Mouse (Mus musculus): ENCODE data around the gene Afmid. TPM values are rescaled to one million over a fixed set of nuclear protein-coding genes. Genes with fewer than 3 reads are reported as not detected.

The Afmid gene
- 22.7 and 23.1 TPM in 2 replicates for polyA plus RNA-seq (2012; rRNA removed)

GRCm38 (mm10) chr11:117825333-117826101 is at the start of gene Afmid, which contains the start of gene Tk1:
Gene Afmid, plus strand, starts transcription at chr11:117825924.
Gene Tk1, minus strand, starts transcription at chr11:117826092.

DNA sequence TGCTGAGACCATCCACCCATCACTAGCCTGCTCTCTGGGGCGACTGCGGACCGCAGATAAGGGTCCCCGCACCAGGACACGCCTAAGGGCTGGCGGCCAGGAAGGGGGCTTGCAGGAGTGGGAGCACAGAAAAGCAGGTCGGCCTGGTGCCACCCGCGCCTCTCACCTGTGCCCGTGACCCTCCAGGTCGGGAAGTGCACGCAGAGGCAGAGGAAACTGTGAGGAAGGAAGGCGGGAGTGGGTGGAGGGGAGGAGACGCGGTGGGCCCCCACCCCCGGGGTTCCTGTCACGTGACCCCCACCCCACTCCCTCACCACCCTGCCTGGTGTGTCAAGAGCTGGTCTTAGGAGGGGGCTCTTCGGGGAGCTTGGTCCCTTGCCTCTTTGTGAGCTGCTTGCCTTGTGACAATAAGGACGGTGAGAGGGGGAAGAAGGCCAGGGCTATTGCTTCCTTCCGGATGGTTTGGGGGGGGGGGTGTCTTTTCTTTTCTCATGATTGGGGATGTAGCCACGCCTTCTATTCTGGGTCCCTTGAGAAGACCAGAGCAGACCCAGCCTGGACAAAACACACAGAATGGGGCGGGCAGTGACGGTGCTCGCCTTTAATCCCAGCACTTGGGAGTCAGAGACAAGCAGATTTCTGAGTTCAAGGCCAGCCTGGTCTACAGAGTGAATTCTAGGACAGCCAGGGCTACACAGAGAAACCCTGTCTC is 43.6 kb upstream of the Afmid start, which contains the start of the genes Tmc8 and Tmc6:
Gene Tmc8 (plus strand): TSS at position 84 of the 712 bp plus-strand sequence.
Gene Tmc6 (minus strand): TSS at position 206 of the 712 bp plus-strand sequence.

GRCm38 (mm10) chr11:117797511-117798159 is 28.1 kb upstream of the Afmid start, which contains the start of gene 6030468B19Rik:
Gene 6030468B19Rik, plus strand, starts transcription at chr11:117797660.

DNA sequence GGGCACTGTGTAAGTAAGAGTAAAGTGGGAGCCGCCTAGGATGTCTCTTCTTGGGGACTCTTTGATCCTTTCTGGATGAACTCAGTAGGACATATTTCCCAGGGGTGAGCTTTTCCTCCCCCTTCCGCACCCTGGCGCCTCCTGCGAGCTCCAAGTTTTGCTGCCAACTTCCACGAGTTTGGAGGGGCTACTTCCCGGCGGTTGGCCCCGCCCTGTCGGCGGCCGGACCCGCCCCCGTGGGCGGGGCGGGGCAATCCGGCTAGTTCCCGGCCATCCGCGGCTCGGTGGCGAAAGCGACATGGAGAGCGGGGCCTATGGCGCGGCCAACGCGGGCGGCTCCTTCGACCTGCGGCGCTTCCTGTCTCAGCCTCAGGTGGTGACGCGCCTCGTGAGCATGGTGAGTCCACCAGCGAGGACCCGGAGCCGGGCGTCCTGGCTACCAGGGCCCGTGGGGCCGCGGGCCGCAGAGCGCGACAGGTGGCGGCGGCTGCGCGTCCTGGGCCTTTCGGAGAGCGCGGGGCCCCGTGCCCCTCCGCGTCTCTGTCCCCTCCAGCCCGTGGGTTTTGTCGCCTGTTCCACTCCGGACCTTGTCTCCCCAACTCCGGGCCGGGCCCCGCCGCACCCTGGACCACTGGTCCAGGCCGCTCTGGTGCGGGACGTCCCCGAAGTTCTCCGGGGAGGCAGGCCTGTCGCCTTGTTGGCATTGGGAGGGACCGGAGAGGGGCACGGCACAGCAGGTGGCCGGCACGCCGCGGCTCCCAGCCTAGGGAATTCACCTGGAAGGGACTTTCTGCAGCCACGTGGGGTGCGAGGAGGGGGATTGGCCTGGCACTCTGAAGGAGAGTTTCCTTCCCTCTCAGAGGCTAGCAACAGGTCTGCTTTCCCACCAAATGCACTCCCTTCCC is 16.1 kb upstream of the Afmid start, which contains the start of the genes Gm20708 and Syngr2:
Gene Gm20708 (plus strand): TSS at position 262 of the 905 bp plus-strand sequence.
Gene Syngr2 (plus strand): TSS at position 262 of the 905 bp plus-strand sequence.

GRCm38 (mm10) chr11:117848985-117849671 is 23.4 kb downstream of the Afmid start, which contains the start of gene Birc5:
Gene Birc5, plus strand, starts transcription at chr11:117849251.

DNA sequence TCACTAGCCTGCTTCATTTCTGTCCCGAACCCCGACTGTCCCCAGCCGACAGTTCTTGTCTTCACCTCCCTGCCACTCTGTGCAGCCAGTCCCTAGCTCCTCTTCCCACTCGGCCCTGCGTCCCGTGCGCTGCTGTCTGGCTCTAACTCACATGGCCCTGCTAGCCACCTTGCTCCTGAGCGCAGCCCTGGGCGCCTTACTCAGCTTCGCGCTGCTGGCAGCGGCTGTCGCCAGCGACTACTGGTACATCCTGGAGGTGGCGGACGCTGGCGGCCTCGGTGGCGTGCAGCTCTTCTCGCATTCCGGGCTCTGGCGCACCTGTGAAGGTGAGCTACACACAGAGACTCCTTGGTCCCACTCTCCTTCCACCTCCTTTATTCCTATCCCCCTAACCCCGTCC is 34.9 kb downstream of the Afmid start, which contains the start of gene Tmem235:
Gene Tmem235 (plus strand): TSS at position 152 of the 400 bp plus-strand sequence.

DNA sequence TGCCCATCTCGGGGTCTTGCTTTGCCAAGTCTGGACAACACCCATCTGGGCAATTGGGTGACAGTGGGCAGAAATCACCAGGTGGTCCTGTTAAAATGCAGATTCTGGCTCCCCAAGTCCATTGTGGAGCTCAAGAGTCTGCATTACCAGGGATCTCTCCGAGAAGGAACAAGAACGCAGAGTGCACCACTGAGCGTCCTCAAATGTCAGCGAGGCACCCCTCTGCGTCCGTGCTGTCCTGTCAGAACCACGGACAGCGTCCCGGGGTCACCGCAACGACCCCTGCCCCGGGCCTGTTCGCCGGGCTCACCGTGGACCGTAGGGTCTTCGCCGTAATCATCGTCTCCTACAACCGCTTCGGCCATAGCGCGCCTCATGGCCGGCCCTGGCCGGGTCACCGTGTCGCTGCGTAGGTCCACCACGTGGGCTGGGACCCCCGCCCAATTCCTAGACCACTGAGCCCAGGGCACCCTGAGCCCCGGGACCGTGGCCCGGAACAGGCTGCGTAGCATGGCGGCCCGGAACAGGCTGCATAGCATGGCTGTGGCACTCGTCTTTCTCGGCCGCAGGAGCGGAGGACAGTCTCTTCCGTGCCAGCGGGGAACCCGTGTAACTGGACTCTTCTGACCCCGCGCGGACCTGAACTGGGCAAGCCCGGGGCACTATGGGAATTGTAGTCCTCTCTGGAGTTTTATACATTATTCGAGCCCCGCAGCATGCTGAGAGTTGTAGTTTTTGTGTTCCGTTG is 47.3 kb downstream of the Afmid start, which contains the start of gene Tha1:
Gene Tha1 (minus strand): TSS at position 621 of the 748 bp plus-strand sequence.

Other genes starting within 250 kb of the Afmid start
- gene Tnrc6c, start 171.6 kb upstream of the Afmid start, polyA plus RNA-seq (2012; rRNA removed), result 2.9 and 3.5 TPM in 2 replicates
- gene Tmc8, start 43.8 kb upstream of the Afmid start, polyA plus RNA-seq (2012; rRNA removed), result 10.3 and 12.3 TPM in 2 replicates
- gene Tmc6, start 43.7 kb upstream of the Afmid start, polyA plus RNA-seq (2012; rRNA removed), result 21.8 and 23.0 TPM in 2 replicates
- gene 6030468B19Rik, start 28.3 kb upstream of the Afmid start, polyA plus RNA-seq (2012; rRNA removed), result 33.7 and 42.6 TPM in 2 replicates
- 0.11 and 0.16 TPM in 2 replicates for gene Gm20708, start 16.3 kb upstream of the Afmid start, polyA plus RNA-seq (2012; rRNA removed)
- gene Syngr2, start 16.3 kb upstream of the Afmid start, polyA plus RNA-seq (2012; rRNA removed), result 38.8 and 42.8 TPM in 2 replicates
- gene Tk1, start 168 bp downstream of the Afmid start, polyA plus RNA-seq (2012; rRNA removed), result 83.7 and 85.5 TPM in 2 replicates
- gene Birc5, start 23.3 kb downstream of the Afmid start, polyA plus RNA-seq (2012; rRNA removed), result 88.8 and 90.2 TPM in 2 replicates
- gene Tmem235, start 34.8 kb downstream of the Afmid start, polyA plus RNA-seq (2012; rRNA removed), result 0.01 and 0.02 TPM in 2 replicates
- gene Tha1, start 47.6 kb downstream of the Afmid start, polyA plus RNA-seq (2012; rRNA removed), result 3.7 and 4.0 TPM in 2 replicates
- gene Socs3, start 144.1 kb downstream of the Afmid start, polyA plus RNA-seq (2012; rRNA removed), result 7.3 and 7.5 TPM in 2 replicates
- 10.9 and 11.3 TPM in 2 replicates for gene Pgs1, start 160.4 kb downstream of the Afmid start, polyA plus RNA-seq (2012; rRNA removed)